Mouse (Mus musculus) lung, adult 18-20 months (tissue): Measurements from ENCODE around the gene Rps6ka6.

Experiments used
- DNase-seq, 2 experiments: peaks; one replicate each; pipeline ENCODE4 v3.0.0; 2022; ENCODE audit warnings: mixed read lengths in 2 of 2

Gene Rps6ka6

GRCm38 (mm10) chrX:111537859-111538258 is at the start of gene Rps6ka6:
Gene Rps6ka6, minus strand, starts transcription at chrX:111537959.
- DNase-seq: no peak

GRCm38 (mm10) chrX:111577044-111577443 is 39.3 kb upstream of the Rps6ka6 start:
- DNase-seq: no peak

GRCm38 (mm10) chrX:111518206-111518605 is 19.6 kb downstream of the Rps6ka6 start:
- DNase-seq: no peak

- DNase-seq: no peak
Observed at GRCm38 (mm10) chrX:111463565-111464093, 74.1 kb downstream of the Rps6ka6 start.

GRCm38 (mm10) chrX:111462833-111463564 is 74.8 kb downstream of the Rps6ka6 start:
- peak; percentile 18 to 46 for DNase-seq

GRCm38 (mm10) chrX:111462495-111462832 is 75.3 kb downstream of the Rps6ka6 start:
- DNase-seq: peak in 1 of 2 experiments; percentile 0

DNA sequence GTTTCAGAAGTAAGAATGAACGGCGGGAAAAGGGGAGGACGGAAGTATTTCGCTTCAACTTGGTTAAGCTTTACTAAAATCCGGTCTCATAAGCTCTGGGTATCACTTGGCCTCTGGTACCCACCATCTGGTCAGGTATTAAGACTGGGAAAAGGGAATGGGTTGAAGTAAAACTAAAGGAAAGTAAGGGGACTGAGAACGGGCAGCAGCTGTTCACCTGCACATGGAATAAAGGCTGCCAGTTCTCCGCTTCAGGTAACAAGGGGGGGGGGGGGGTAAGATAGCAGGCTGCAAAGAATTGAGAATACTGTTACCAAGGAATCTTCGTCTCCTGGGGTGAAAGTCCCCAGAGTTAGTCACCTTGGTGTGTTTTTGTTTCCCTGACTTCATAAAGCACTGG is 75.7 kb downstream of the Rps6ka6 start:
- DNase-seq: no peak

GRCm38 (mm10) chrX:111460166-111460565 is 77.6 kb downstream of the Rps6ka6 start:
- peak in 1 of 2 experiments; percentile 3 for DNase-seq

GRCm38 (mm10) chrX:111436571-111436970 is 101.2 kb downstream of the Rps6ka6 start:
- no peak for DNase-seq

DNA sequence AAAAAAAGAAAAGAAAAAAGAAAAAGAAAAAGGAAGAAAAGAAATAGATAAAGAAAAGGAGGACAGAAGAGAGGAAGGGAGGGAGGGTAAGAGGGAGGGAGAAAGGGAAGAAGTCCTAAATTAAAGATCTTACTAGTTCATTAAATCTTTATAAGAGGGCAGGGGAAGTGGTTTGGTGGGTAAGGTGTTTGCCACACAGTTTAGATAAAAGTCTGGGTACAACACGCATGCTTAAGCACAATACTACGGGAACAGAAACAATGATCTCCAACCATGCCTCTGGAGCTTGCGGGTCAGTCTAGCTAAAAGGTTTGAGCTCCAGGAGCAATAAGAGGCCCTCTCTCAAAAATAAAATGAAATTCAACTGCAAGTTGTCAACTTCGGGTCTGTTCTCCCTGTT is 123.0 kb downstream of the Rps6ka6 start:
- no peak for DNase-seq

DNA sequence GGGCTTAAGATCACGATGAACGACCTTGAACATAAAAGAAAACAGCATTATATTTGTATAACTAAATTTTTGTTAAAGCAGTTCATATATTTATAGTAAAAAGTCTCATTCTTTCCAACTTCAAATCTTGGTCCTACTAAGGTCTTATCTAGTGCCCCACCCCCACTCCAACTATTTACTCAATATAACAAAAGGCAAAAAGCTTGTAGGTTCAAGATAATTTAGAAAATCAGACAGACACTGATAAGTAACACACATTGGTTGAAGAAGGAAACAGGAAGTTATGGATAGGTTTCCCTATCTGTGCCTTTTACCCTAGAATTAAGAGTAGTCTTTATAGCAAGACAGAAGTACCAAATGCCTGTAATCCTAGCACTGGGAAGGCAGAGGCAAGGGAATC is 132.9 kb downstream of the Rps6ka6 start:
- no peak for DNase-seq

GRCm38 (mm10) chrX:111377020-111377419 is 160.7 kb downstream of the Rps6ka6 start:
- no peak for DNase-seq

DNA sequence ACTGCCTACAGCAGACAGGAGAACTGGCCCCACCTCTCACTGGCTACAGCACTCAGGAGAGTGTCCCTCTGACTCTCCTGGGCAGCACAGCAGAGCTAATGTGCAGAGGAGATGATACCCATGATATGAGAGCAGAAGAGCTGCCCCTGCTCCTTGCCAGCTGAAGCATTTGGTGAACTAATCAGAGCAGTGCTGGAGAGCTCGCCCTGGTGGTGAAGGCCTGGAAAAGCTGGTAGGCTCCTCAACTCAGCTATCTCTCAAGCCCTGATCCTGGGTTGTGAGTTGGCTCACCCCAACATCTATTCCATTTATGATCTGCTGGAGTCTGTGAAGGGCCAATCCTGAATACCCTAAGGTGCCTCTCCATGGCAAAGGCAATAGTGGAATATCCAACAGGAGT is 163.6 kb downstream of the Rps6ka6 start:
- DNase-seq: no peak
